Mouse (Mus musculus) bone marrow macrophage, adult 2 months (primary cell): ENCODE data around the gene Rnf41. TPM values are rescaled to one million over a fixed set of nuclear protein-coding genes. Genes with fewer than 3 reads are reported as not detected.

ENCODE experiments used
- H3K27ac ChIP-seq: 2 replicates; pipeline ENCODE4 v1.5.1; 2012; ENCODE audit warnings: low read depth, low read length; ENCODE audit not compliant: insufficient read depth
- H3K4me1 ChIP-seq: 2 replicates; pipeline ENCODE4 v1.6.1; 2012; ENCODE audit warnings: low read length; ENCODE audit not compliant: control insufficient read depth, insufficient read depth
- H3K4me3 ChIP-seq: 2 replicates; pipeline ENCODE4 v1.5.1; 2012; ENCODE audit warnings: mild to moderate bottlenecking, low read length, moderate library complexity; ENCODE audit not compliant: insufficient read depth
- CTCF ChIP-seq: IDR thresholded peaks from 2 replicates; pipeline ENCODE4 v1.5.1; 2012; ENCODE audit warnings: low read depth, mild to moderate bottlenecking, low read length, moderate library complexity
- POLR2A ChIP-seq: IDR thresholded peaks from 2 replicates; pipeline ENCODE4 v1.6.1; 2012; ENCODE audit warnings: mild to moderate bottlenecking, low read depth, low read length, borderline replicate concordance
- polyA plus RNA-seq: library from polyadenylated mRNA; stranded (reverse); fragments of >200 nt; gene quantifications from 2 replicates; pipeline ENCODE4 v1.2.4, GENCODE M21; 2012; ENCODE audit not compliant: missing spikeins, insufficient read depth, insufficient read length

Rnf41 gene
- polyA plus RNA-seq, 1 experiment, result 47.6 TPM

DNA sequence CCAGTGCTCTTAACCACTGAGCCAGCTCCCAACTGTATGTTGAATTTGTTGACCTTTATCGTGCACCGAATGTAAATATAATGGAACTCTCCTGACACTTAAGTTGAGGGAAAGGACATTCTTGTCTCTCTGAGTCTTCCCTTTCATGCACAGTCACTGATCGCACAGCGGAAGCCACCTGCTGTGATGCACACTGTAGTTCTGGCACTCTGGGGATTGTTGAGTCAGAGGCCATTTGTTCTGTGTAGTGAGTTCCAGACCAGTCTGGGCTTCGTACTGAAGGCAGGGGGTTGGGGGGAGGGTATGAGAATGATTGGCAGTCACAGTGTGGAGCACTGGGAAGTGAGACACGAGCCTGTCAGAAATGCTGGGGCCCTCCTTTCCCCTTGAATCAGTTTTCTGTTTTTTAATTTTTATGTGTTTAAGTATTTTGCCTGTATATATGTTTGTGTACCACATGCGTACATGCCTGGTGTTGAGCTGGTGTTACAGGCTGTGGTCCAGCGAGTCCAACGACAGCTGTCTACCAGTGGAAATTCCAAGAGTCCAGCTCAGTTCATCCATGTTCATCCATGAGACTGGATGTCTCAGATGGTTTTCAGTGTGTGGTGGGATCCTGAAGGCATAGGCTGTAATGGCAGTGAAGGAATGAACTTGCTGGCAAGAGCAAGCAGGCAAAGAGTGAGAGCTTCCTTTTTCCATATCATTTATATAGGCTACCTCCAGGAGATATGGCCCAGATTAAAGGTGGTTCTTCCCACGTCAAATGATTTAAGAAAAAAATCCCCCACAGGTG lies 30.1 kb downstream of the Rnf41 start:
- TF ChIP-seq CTCF (no peak), POLR2A (no peak)
- Histone ChIP-seq H3K27ac (no peak overlapping the region), H3K4me3 (no peak overlapping the region), H3K4me1 (peaks cover 17% of the 10 kb centered on the region)

DNA sequence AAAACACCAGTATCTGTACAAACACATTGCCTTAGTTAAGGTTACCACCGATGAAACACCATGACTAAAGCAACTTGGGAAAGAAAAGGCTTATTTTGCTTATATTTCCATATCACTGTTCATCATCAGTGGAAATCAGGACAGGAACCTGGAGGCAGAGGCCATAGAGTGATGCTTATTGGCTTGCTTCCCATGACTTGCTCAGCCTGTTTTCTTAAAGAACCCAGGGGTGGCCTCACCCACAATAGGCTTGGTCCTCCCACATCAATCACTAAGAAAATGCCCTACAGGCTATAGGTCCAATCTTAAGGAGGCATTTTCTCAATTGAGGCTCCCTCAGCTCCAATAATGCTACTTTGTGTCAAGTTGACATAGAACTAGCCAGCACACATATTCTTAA lies 31.3 kb downstream of the Rnf41 start:
- Histone ChIP-seq H3K4me1 (peaks cover 19% of the 10 kb centered on the region), H3K4me3 (no peak overlapping the region), H3K27ac (no peak overlapping the region)
- no peak for TF ChIP-seq CTCF

DNA sequence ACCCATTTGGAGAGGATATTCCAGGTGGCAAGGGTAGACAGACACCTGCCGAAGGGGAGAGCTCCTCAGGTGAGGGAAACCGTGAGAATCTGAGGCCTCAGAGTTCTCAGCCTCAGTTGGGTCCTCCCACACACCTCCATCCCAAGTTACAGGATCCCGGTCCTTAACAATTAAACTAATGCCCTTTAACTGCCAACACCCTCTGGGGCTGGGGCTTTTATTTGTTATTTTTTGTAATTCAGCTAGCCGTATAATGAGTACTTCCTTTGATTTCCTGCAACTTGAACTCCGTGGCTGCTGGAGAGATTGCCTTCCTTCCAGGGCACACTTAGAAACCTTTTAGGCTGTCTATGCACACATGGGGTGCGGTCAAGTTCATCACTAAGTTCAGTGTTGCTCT lies 32.9 kb downstream of the Rnf41 start:
- TF ChIP-seq POLR2A, result no peak
- no peak for TF ChIP-seq CTCF
- H3K4me1 ChIP-seq, result peaks cover 25% of the 10 kb centered on the region
- H3K4me3 ChIP-seq, result no peak overlapping the region
- H3K27ac ChIP-seq, result no peak overlapping the region

DNA sequence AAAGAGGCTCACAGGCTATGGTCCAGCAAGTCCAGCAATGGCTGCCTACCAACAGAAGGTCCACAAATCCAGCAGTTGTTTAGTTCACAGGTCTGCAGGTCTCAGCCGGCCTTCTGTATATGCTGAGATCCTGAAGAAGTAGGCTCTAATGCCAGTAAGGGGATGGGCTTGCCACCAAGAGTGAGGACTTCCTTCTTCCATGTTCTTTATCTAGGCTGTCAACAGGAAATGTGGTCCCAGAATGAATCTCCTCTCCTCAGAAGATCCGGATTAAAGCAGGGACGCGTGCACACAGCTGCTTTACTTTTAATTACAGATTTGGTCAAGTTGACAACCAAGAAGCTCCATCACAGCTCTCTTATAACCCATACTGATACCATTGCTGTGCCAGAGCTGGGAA lies 34.0 kb downstream of the Rnf41 start:
- H3K4me3 ChIP-seq, result no peak overlapping the region
- peak overlapping the region; percentile 19 for H3K27ac ChIP-seq
- TF ChIP-seq POLR2A (no peak), CTCF (no peak)
- H3K4me1 ChIP-seq, result peaks cover 23% of the 10 kb centered on the region

DNA sequence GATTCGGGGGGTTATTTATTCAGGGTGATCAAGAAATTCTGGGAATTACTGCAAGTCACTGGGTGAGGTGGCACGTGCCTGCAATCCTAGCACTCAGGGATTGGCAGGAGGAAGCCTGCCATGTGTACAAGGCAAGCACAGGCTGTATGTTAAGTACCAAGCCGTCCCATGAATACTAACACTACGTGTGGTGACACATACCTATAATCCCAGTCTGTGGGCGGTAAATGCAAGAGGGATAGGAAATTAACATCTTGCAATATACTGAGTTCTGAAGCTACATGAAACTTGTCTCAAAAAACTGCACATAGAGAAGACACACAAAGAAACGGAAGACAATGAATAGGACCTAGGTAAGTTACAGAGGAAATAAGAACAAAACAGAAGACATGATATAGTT lies 39.6 kb downstream of the Rnf41 start:
- H3K27ac ChIP-seq, result no peak overlapping the region
- H3K4me3 ChIP-seq, result no peak overlapping the region
- H3K4me1 ChIP-seq, result peaks cover 20% of the 10 kb centered on the region
- TF ChIP-seq POLR2A, result no peak
- TF ChIP-seq CTCF, result no peak

DNA sequence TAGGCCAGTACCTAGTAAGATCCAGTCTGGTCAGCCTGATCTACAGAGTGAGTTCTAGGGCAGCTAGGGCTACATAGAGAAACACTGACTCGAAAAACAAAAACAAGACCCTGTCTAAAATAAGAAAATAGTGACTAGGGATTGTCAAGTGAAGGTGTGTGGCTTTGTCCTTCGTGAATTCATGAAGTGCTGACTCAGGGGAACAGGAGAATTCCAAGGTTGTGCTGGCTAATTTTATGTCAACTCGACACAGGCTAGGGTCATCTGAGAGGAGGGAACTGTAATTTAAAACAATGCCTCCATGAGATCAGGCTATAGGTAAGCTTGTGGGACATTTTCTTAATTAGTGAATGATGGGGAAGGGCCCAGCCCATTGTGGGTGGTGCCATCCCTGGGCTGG lies 43.0 kb downstream of the Rnf41 start:
- TF ChIP-seq POLR2A (no peak), CTCF (no peak)
- H3K4me1 ChIP-seq, result peaks cover 3% of the 10 kb centered on the region
- H3K4me3 ChIP-seq, result no peak overlapping the region
- no peak overlapping the region for H3K27ac ChIP-seq

DNA sequence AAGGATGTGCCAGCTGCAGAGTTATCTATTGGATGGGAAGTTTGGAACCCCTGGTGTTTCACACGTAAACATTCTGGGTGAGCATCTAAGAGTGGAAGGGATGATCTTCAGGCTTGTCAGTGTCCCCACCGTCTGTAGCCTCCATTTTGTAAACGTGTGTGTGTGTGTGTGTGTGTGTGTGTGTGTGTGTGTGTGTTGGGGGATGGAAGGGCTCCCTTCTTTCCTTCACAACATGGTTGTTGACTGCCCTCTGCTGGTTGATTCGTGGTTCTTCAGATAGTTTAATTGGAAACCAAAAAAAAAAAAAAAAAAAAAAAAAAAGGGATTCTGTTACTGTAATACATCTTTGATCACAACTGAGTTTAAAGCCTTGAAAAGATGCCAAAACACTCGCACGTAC lies 43.8 kb downstream of the Rnf41 start:
- TF ChIP-seq CTCF (0 out of 2 replicates have a peak, but pooled peaks have one; percentile 17), POLR2A (no peak)
- Histone ChIP-seq H3K4me3 (no peak overlapping the region), H3K4me1 (peaks cover 6% of the 10 kb centered on the region), H3K27ac (no peak overlapping the region)

DNA sequence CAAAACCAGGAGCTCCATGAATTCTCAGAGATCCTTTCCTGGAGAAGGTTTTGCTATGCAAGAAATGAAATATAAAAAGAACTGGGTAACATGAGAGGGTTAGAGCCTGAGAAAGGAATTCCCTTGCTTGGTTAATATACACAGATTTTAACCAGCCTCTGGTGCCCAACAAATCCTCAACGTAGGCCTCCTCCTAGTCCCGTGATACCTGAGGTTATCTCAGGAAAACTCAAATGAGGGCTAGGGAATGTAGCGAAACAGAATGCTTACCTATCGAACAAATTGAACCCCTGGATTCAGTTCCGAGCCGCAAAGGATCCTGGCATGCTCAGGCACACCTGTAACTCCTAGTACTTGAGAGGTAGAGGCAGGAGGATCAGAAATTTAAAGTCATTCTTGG lies 46.2 kb downstream of the Rnf41 start:
- H3K4me3 ChIP-seq, result no peak overlapping the region
- H3K27ac ChIP-seq, result no peak overlapping the region
- TF ChIP-seq POLR2A (no peak), CTCF (no peak)
- H3K4me1 ChIP-seq, result peaks cover 10% of the 10 kb centered on the region

DNA sequence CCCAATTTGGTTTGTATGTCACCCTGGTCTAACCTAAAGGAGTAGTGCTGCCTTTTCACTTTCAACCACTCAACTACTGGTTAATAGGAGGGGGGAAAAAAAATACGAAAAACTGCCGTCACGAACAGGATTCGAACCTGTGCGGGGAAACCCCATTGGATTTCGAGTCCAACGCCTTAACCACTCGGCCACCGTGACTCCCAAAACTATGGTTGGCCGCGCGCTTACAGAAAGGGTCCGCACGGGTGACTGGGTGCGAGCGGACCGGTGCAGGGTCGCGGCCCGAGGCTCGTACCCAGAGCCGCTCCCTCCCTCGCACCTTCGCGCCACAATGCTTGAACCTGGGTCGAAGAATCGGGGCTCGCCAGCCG lies 46.9 kb downstream of the Rnf41 start:
- Histone ChIP-seq H3K4me1 (peaks cover 10% of the 10 kb centered on the region), H3K27ac (peak overlapping the region; percentile 74), H3K4me3 (peak overlapping the region; percentile 81)
- TF ChIP-seq POLR2A, result no peak
- no peak for TF ChIP-seq CTCF

DNA sequence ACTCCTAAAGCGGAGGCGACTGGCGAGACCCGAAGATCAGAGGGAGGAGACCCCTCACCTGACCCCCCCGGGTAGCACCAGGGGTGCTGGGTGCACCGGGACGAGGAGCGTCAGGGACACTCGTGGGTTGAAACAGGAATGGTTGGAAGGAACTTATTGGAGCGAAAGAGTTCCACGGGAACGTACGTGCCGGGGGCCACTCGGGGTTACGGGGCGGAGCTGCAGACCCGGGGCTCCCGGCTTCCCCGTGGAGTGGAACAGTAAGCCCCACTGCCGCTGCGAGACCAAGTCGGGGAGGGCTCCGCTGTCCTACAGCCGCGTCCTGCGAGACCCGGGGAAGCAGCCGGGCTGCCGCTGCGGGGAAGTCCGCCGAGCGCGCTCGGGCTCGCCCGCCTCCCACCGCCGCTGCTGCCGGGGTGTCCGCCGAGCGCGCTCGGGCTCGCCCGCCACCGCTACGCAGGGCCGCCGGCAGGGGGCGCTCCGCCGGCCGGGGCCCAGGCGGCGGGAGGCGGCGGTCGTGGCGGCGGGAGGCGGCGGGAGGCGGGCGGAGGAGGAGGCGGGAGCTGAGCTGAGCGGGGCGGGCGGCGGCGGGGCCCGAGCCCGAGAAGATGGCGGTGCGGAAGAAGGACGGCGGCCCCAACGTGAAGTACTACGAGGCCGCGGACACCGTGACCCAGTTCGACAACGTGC lies 47.4 kb downstream of the Rnf41 start, which contains the start of gene Smarcc2:
Gene Smarcc2 (plus strand): TSS at position 530 of the 690 bp plus-strand sequence.
- peaks cover 10% of the 10 kb centered on the region for H3K4me1 ChIP-seq
- peak within 1 kb of the TSS; percentile 81 for H3K4me3 ChIP-seq
- peak within 1 kb of the TSS; percentile 80 for H3K27ac ChIP-seq
- TF ChIP-seq CTCF, result no peak
- no peak for TF ChIP-seq POLR2A
